Mouse (Mus musculus): Measurements from ENCODE around the gene Cenpi.

- no peak for TF ChIP-seq POLR2A (IDR thresholded peaks at IDR 0.05; ENCODE audit: low read depth, low read length)
- no peak for TF ChIP-seq CTCF (conservative IDR thresholded peaks at IDR 0.05 in 1 of 2, IDR thresholded peaks at IDR 0.05 in 1 of 2; ENCODE audit: low read depth in 2 of 2, low read length in 2 of 2)
- no peak for TF ChIP-seq USF1 (IDR thresholded peaks at IDR 0.05; ENCODE audit: low read depth, low read length)
- no peak for TF ChIP-seq MEF2A (IDR thresholded peaks at IDR 0.05; ENCODE audit: borderline replicate concordance, low read depth, low read length)
- TF ChIP-seq SMC3 (IDR thresholded peaks at IDR 0.05; ENCODE audit: low read depth, low read length), result no peak
- TF ChIP-seq EP300 (IDR thresholded peaks at IDR 0.05; ENCODE audit: low read length), result no peak
- no peak for TF ChIP-seq ZNF384 (IDR thresholded peaks at IDR 0.05; ENCODE audit: low read depth, low read length)
- TF ChIP-seq HCFC1 (IDR thresholded peaks at IDR 0.05; ENCODE audit: low read depth, low read length), result no peak
- no peak for TF ChIP-seq MAFK (IDR thresholded peaks at IDR 0.05; ENCODE audit: insufficient replicate concordance, low read length)
- TF ChIP-seq ZKSCAN1 (IDR thresholded peaks at IDR 0.05; ENCODE audit: borderline replicate concordance, low read depth, low read length), result no peak
These were observed 91.1 kb downstream of the Cenpi start for GRCm38 (mm10) chrX:134398972-134399371.
